Mouse (Mus musculus): Measurements from ENCODE around the gene Pdik1l. TPM values are rescaled to one million over a fixed set of nuclear protein-coding genes. Genes with fewer than 3 reads are reported as not detected.

Gene Pdik1l
- total RNA-seq (2021): 10 to 100 TPM; 11.8 to 12.2 TPM

GRCm38 (mm10) chr4:134287575-134288025, at the start of gene Pdik1l:
Gene Pdik1l (minus strand): TSS chr4:134287895.
- peak; percentile 77 for DNase-seq

GRCm38 (mm10) chr4:134330281-134330680, 42.6 kb upstream of the Pdik1l start:
- DNase-seq: no peak

GRCm38 (mm10) chr4:134328832-134329231, 41.1 kb upstream of the Pdik1l start:
- no peak for DNase-seq

DNA sequence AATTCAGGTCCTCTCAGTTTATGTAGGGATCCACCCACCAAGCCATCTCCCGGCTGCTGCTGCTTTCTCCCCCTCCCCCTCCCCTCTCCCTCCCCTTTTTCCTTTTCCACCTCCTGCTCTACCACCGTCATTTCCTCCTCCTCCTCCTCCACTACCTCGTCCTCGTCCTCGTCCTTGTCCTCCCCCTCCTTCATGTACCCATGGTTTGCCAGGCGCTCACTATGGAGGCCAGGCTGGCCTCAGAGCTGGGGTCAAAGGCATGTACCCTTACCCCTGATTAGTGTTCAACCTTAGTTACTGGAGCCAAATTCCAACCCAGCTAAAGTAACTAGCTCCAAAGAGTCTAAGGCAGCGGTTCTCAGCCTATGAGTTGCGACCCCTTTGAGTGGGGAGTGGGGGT, 40.5 kb upstream of the Pdik1l start:
- no peak for DNase-seq

DNA sequence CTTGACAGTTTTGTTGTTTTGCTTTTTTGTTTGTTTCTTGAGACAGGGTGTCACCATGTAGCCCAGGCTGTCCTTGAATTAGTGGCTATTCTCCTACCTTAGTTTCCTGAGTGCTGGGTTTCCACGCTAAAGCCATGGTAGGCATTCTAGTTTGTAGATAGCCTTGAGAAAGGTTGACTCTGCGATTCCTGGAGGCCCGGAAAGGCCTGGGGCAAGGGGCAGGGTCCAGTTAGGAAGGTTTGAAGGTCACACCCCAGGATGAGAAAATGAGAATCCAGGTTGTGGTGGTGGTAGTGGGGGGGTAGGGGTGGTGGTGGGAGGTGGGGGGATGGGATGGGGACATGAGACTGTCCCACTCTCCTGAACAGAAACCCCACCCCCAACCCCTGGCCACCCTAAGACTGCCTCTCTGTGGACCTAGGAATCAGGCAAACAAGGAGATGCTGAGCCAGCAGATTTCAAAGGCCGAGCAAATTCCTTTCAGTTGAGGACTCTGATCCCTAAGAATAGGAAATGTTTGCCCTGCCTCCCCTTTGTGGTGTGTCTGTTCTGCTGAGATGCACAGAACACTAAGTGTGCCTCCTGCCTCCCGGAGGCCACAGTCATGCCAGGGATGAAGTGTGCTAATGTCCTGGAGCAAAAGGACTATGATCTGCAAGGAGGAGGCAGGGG, 39.3 kb upstream of the Pdik1l start:
- no peak for DNase-seq

GRCm38 (mm10) chr4:134324655-134325054, 37.0 kb upstream of the Pdik1l start:
- DNase-seq: no peak

DNA sequence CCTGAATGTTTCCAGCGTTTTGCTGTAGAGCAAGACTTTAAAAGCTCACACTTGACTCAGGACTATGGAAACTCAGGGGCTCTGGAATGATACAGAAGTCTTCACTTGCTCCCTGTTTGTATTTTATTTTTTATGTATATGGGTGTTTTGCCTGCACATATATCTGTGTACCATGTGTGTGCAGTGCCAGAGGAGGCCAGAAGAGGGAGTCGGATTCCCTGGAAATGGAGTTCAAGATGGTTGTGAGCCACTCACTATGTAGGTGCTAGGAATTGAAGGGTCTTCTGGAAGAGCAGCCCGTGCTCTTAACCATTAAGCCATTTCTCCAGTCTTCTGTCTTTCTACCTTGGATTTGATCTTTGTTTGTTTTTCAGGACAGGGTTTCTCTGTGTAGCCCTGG, 33.8 kb upstream of the Pdik1l start:
- no peak for DNase-seq

- DNase-seq: no peak
Observed at GRCm38 (mm10) chr4:134319674-134320073, 32.0 kb upstream of the Pdik1l start.

DNA sequence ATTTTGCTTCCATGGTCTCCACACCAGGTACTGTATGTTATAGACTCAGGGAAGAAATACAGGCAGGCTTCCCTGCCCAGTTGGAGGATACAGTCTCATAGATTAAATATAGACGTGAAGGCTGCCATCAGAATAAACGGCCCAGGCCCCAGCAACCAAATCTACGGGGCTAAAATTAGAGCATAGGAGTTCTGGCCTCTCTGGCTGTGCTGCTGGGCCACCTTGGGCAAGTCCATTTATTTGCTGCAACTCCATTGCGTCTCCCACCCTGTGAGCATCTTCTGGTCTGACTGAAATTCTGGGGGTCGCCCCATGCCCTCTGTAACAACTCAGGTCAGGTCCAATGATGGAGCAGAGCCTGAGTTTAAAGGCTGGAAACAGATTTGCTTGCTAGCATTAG, 31.4 kb upstream of the Pdik1l start:
- no peak for DNase-seq

DNA sequence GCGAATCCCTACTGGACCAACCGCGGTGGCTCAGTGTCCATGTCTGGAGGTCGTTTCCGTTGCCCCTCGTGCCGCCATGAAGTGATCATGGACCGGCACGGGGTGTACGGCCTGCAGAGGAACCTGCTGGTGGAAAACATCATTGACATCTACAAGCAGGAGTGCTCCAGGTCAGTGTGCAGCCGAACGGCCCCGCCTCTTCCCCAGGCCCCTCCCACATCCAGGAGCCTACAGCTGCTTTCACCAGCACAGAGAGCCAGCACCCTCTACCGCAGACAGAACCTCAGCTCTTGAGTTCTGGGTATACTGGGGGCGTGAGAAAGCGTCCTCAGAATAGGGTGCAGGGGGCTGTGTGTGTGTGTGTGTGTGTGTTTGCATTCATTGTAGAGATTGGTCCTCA, 28.7 kb upstream of the Pdik1l start:
- peak; percentile 73 for DNase-seq

GRCm38 (mm10) chr4:134315470-134315869, 27.8 kb upstream of the Pdik1l start:
- DNase-seq: peak; percentile 80

- peak; percentile 75 for DNase-seq
Observed at GRCm38 (mm10) chr4:134314876-134315275, 27.2 kb upstream of the Pdik1l start, which contains the start of gene Trim63. Gene Trim63 (plus strand): TSS chr4:134315120.

DNA sequence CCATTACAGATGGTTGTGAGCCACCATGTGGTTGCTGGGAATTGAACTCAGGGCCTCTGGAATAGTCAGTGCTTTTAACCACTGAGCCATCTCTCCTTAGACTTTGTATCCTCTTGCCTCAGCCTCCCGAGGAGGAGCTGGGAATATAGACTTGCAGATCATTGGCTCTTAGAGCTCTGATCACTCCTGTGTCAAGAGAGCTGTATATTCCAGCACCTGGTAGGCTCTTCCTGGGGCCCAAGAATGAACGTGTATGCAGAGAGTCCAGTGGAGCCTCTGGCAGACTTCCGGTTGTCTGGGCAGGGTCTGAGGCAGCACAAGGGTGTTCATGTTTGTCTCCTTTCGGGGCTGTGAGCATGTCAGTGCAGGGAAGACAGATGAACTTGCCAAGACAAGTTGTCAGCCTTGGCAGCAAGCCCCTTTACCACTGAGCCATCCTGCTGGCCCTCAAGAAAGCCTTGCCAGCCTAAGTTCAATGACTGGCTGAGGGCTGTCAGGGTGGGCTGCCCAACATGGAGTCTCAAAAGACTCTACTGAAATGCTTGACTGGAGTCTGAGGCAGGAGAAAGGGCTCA, 26.5 kb upstream of the Pdik1l start:
- no peak for DNase-seq

DNA sequence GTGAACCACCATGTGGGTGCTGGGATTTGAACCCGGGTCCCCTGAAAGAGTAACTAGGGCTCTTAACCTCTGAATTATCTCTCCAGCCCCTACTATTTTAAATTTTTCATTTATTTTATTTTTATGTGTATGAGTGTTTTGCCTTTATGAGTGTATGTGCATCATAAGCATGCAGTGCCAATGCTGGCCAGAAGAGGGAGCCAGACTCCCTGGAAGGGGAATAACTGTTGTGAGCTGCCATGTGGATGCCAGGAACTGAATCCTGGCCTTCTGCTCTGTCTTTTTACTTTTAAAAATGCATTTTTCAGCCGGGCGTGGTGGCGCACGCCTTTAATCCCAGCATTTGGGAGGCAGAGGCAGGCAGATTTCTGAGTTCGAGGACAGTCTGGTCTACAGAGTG, 25.2 kb upstream of the Pdik1l start:
- no peak for DNase-seq

DNA sequence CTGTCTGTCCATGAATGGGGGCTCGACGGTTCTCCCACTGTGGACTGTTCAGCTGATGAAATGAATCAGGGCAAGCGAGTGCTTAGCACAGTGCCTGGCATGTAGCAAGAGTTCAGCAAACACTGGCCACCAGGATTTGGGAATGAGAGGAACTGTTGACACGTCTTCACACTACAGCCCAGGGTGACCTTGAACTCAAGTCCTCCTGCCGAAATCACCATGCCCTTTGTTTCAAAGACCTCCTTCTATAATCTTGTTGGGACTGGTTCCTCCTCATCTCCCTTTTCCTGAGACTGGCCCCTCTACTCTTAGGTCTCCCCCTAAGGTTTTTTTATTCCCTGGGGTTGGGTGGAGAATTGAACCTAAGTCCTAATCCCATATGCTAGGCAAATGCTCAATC, 24.6 kb upstream of the Pdik1l start:
- DNase-seq: no peak

DNA sequence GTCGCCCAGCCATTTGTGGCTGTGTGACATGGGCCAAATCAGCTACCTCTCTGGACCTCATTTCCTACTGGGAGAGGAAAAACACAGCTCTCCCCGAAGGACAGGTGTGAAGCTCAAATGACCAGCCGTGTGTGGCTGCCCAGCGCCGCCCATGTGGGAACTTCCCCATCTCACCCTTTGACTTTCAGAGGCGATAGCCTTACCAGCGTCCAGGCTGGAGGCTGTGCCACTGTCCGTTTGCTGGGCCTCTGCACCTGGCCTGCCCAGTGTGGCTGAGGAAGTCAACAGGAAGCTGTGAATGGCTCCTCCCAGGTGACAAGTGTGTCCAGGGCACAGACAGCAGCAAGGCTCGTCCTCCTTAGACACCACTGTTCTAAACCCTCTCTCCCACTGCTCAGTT, 24.1 kb upstream of the Pdik1l start:
- no peak for DNase-seq

DNA sequence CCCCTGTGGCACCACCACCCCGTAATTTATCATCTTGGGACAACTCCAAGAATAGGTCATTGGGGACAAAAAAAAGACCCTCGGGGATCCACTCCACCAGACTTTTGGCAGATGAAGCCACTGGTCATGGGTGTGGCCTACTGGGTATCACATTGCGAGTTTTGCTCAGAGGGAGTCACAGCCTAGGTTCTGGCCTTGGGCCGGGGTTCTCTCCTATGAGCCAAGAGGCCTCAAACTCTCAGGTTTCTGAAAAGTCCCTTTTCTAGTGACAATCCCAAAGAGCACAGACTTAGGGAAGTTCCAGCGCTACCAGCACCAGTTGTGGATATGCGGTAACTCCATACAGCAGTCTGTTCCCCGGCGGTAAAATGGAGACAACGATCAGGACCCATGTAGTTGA, 23.0 kb upstream of the Pdik1l start:
- DNase-seq: no peak

DNA sequence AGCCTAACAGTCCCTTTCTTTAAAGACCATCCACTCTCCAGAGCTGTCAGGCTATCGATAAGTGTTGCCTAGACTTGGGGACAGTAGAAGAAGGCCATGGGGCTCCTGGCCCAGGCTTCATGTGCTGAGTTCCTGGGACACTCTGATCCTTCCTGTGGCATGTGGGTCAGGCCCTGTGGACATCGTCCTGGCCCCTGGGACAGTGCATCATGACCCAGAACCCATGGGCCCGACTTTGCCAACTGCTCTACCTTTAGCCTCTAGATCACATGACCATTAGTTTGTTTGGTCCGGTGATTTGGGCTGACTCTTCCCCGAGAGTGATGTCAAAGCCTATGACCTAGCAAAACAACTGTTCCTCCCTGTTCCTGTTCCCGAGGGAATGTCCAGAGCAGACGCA, 22.4 kb upstream of the Pdik1l start:
- DNase-seq: no peak

GRCm38 (mm10) chr4:134307367-134308072, 19.8 kb upstream of the Pdik1l start:
- peak; percentile 77 for DNase-seq

DNA sequence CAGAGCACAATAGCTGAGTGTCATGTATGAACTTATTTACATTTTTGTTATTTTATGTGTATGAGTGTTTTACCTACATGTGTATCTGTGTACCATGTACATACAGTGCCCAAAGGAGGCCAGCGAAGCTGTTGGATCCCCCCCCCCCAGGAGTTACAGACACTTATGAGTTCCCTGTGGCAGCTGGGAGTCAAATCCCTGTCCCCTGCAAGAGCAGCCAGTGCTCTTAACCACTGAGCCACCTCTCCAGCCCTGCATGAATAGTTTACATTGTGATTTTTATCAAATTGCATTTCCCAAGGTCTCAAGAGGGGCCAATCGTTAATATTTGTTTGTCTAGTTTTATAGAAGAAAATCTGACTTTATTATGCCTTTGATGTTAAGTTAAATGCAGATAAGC, 19.3 kb upstream of the Pdik1l start:
- no peak for DNase-seq

DNA sequence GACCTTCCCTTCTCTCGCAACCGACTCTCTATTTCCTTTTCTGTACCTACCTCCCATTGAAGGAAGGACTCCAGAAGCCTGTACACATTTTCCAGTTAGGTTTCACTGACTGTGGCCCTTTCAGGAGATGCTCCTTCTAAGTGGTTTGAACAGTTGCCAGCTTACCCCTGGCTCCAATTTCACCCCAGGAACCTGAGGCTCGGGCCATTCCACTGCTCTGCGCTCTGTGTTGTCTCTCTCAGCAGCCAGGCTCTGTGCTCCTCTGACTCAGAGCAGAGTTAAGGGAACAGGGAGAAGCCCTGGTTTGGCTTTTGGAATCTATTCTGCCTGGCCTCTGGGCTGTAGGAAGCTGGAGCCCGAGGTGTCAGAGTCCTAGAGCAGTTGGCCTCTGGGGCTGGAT, 14.4 kb upstream of the Pdik1l start:
- no peak for DNase-seq

DNA sequence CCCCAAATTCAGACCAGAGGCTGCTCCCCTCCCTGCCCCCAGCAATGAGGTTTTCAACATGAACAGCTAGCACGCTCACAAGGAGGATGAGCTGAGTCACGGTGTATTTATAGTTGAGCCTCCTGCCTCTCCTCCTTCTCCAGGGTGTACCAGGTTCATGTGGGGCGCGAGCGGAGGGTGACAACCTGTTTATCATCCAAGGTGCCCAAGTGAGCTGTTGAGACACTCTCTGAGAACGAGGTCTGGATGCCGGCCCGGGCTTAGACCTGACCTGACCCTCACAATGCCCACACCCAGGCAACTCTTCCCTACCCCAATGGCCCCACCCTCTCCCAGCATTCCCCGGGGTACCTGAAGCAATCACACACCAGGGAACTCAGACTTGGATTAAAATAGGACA, 12.6 kb upstream of the Pdik1l start:
- DNase-seq: peak; percentile 80

DNA sequence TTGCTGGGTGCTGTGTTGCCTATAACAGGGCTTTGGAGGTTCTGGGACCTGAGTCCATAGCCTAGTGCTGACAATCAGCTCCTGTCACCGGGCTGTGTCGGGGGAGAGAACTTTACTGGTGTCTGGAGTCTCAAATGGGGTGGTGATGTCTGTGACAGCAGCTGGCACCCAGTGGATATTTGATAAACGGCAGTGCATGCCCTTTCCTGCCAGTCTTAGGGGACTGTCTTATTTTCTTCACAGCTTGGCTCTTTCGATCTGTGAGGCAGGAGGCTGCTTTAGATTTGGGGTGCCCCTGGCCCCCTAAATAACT, 11.8 kb upstream of the Pdik1l start:
- DNase-seq: peak; percentile 60

Measured in heart, postnatal 4 days (tissue).